Mouse (Mus musculus): ENCODE results near the gene Zfand2a.

The Zfand2a gene

GRCm38 (mm10) chr5:139484185-139484814 lies at the start of gene Zfand2a:
Gene Zfand2a, minus strand, starts transcription at chr5:139484549.
- peak; percentile 100 for DNase-seq (ENCODE audit: low read depth, low spot score)

- DNase-seq (ENCODE audit: low read depth, low spot score), result no peak
Measured at GRCm38 (mm10) chr5:139528851-139529250, 44.5 kb upstream of the Zfand2a start.

- DNase-seq (ENCODE audit: low read depth, low spot score), result no peak
Measured at GRCm38 (mm10) chr5:139521987-139522386, 37.6 kb upstream of the Zfand2a start.

- DNase-seq (ENCODE audit: low read depth, low spot score), result no peak
Measured at GRCm38 (mm10) chr5:139520069-139520834, 35.9 kb upstream of the Zfand2a start.

- DNase-seq (ENCODE audit: low read depth, low spot score), result no peak
Measured at GRCm38 (mm10) chr5:139516281-139516680, 31.9 kb upstream of the Zfand2a start.

GRCm38 (mm10) chr5:139512201-139512600 lies 27.9 kb upstream of the Zfand2a start:
- DNase-seq (ENCODE audit: low read depth, low spot score), result no peak

GRCm38 (mm10) chr5:139510682-139511366 lies 26.5 kb upstream of the Zfand2a start:
- peak; percentile 69 for DNase-seq (ENCODE audit: low read depth, low spot score)

GRCm38 (mm10) chr5:139506207-139506606 lies 21.9 kb upstream of the Zfand2a start:
- DNase-seq (ENCODE audit: low read depth, low spot score), result peak; percentile 90

GRCm38 (mm10) chr5:139505073-139505606 lies 20.8 kb upstream of the Zfand2a start:
- peak; percentile 88 for DNase-seq (ENCODE audit: low read depth, low spot score)

- no peak for DNase-seq (ENCODE audit: low read depth, low spot score)
Measured at GRCm38 (mm10) chr5:139502281-139502680, 17.9 kb upstream of the Zfand2a start.

GRCm38 (mm10) chr5:139498791-139499190 lies 14.4 kb upstream of the Zfand2a start:
- no peak for DNase-seq (ENCODE audit: low read depth, low spot score)

- peak; percentile 45 for DNase-seq (ENCODE audit: low read depth, low spot score)
Measured at GRCm38 (mm10) chr5:139496939-139497338, 12.6 kb upstream of the Zfand2a start.

GRCm38 (mm10) chr5:139495019-139495669 lies 10.8 kb upstream of the Zfand2a start:
- peak; percentile 35 for DNase-seq (ENCODE audit: low read depth, low spot score)

GRCm38 (mm10) chr5:139493690-139494089 lies 9.3 kb upstream of the Zfand2a start:
- no peak for DNase-seq (ENCODE audit: low read depth, low spot score)

- DNase-seq (ENCODE audit: low read depth, low spot score), result no peak
Measured at GRCm38 (mm10) chr5:139491348-139491747, 7.0 kb upstream of the Zfand2a start.

- DNase-seq (ENCODE audit: low read depth, low spot score), result no peak
Measured at GRCm38 (mm10) chr5:139490131-139490530, 5.8 kb upstream of the Zfand2a start.

- DNase-seq (ENCODE audit: low read depth, low spot score), result no peak
Measured at GRCm38 (mm10) chr5:139483171-139483848, 1.0 kb downstream of the Zfand2a start.

- DNase-seq (ENCODE audit: low read depth, low spot score), result peak; percentile 82
Measured at GRCm38 (mm10) chr5:139480406-139480805, 3.9 kb downstream of the Zfand2a start.

- no peak for DNase-seq (ENCODE audit: low read depth, low spot score)
Measured at GRCm38 (mm10) chr5:139479088-139479487, 5.3 kb downstream of the Zfand2a start.

- DNase-seq (ENCODE audit: low read depth, low spot score), result no peak
Measured at GRCm38 (mm10) chr5:139474741-139475140, 9.6 kb downstream of the Zfand2a start.

- peak; percentile 38 for DNase-seq (ENCODE audit: low read depth, low spot score)
Measured at GRCm38 (mm10) chr5:139467998-139468397, 16.4 kb downstream of the Zfand2a start.

All from ZHBTc4 (cell line).